Mouse (Mus musculus) megakaryocyte, embryonic 14.5 days (primary cell): ENCODE results near the gene Tctn3. TPM values are rescaled to one million over a fixed set of nuclear protein-coding genes. Genes with fewer than 3 reads are reported as not detected.

Source experiments
- H3K27me3 ChIP-seq: replicated peaks from 2 replicates; pipeline ENCODE3; 2012; ENCODE audit warnings: inconsistent platforms
- H3K36me3 ChIP-seq: replicated peaks from 2 replicates; pipeline ENCODE3; 2012; ENCODE audit warnings: low read length, inconsistent platforms, mixed read lengths
- H3K4me1 ChIP-seq: 2 replicates; pipeline ENCODE4 v1.6.1; 2012; ENCODE audit warnings: inconsistent platforms
- H3K4me3 ChIP-seq: replicated peaks from 2 replicates; pipeline ENCODE3; 2012; ENCODE audit warnings: moderate library complexity, mild to moderate bottlenecking, inconsistent platforms
- H3K9me3 ChIP-seq: 2 replicates; pipeline ENCODE4 v1.6.1; 2012; ENCODE audit warnings: inconsistent platforms
- FLI1 ChIP-seq: IDR thresholded peaks from 2 replicates; pipeline ENCODE4 v1.6.1; 2012; ENCODE audit warnings: low read length, inconsistent platforms, mixed read lengths
- GATA1 ChIP-seq: IDR thresholded peaks from 3 replicates; pipeline ENCODE4 v1.6.1; 2012; ENCODE audit warnings: mixed read lengths, low read length, inconsistent platforms, borderline replicate concordance
- polyA plus RNA-seq: library from polyadenylated mRNA; stranded (reverse); fragments of >175 nt; gene quantifications from 2 replicates; pipeline ENCODE4 v1.2.3, GENCODE M21; 2012; ENCODE audit warnings: low replicate concordance; ENCODE audit not compliant: insufficient read depth

Gene Tctn3
- polyA plus RNA-seq, result 1.2 and 2.3 TPM in 2 replicates

DNA sequence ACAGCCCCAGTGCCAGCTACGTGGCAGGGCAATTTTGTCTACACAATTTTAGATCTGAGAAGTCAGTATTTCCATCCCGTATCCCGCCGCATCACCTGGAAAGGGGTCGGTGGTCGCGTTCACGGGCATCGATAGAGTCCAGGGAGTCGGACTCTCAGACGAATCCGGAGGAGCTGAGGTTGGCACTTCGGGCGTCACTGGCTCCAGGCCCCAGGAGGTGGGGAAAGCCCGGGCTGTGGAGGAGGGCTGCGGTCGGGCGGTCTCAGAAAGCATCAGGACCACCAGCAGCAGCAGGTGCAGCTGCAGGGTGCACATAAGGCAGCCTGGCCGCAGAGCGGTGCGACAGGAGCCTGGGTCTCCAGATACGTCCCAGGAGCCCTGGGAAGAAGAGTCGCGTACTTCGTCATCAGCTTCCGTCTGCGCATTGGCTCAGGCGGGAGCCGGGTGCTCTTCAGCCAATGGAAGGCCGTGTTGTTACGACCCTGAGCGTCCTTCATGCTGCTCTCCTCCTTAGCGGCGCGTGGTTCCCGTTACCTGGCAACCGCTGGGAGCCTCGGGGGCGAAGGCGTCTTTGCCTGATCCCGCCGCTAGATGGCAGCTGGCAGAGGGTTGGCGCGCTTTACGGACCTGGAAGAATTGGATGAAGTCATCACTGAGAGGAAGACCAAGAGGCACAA, at the start of gene Tctn3, which contains the start of gene Entpd1:
Gene Tctn3, minus strand, starts transcription at position 404 of the 677 bp plus-strand sequence.
Gene Entpd1, plus strand, starts transcription at position 537 of the 677 bp plus-strand sequence.
- Histone ChIP-seq H3K36me3 (peaks cover 36% of the 10 kb centered on the region), H3K9me3 (no peaks in the 10 kb centered on the region), H3K4me1 (peaks cover 19% of the 10 kb centered on the region), H3K4me3 (peak within 1 kb of the TSS; percentile 96), H3K27me3 (peaks cover 7% of the 10 kb centered on the region)
- TF ChIP-seq FLI1, result no peak
- no peak for TF ChIP-seq GATA1

DNA sequence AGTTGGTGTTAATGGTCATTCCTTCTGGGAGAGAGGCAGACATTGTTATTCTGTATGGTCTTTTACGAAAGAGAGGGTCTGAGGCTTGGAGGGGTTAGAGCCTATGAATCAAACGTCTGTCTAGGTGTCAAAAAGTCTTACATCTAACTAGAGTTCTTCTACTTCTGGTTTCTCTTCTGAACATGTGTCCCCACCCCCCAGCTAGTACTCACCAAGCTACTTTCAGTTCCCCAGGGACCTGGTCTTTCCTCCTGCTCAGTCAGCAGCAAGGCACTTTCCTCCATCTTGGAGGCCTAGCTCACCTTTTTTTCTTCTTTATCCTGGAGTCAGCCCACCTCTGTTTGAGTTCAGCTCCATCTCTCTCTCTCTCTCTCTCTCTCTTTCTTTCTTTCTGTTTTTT, 49.1 kb upstream of the Tctn3 start:
- H3K27me3 ChIP-seq, result peaks cover 2% of the 10 kb centered on the region
- no peaks in the 10 kb centered on the region for H3K9me3 ChIP-seq
- no peaks in the 10 kb centered on the region for H3K36me3 ChIP-seq
- no peak for TF ChIP-seq GATA1
- no peak for TF ChIP-seq FLI1
- peaks cover 47% of the 10 kb centered on the region for H3K4me1 ChIP-seq
- H3K4me3 ChIP-seq, result peak overlapping the region; percentile 90

- Histone ChIP-seq H3K9me3 (no peaks in the 10 kb centered on the region), H3K4me3 (peak overlapping the region; percentile 90), H3K27me3 (peaks cover 2% of the 10 kb centered on the region), H3K36me3 (no peaks in the 10 kb centered on the region), H3K4me1 (peaks cover 47% of the 10 kb centered on the region)
- TF ChIP-seq FLI1, result no peak
- TF ChIP-seq GATA1, result no peak
These were observed 48.5 kb upstream of the Tctn3 start for GRCm38 (mm10) chr19:40660510-40660909.

DNA sequence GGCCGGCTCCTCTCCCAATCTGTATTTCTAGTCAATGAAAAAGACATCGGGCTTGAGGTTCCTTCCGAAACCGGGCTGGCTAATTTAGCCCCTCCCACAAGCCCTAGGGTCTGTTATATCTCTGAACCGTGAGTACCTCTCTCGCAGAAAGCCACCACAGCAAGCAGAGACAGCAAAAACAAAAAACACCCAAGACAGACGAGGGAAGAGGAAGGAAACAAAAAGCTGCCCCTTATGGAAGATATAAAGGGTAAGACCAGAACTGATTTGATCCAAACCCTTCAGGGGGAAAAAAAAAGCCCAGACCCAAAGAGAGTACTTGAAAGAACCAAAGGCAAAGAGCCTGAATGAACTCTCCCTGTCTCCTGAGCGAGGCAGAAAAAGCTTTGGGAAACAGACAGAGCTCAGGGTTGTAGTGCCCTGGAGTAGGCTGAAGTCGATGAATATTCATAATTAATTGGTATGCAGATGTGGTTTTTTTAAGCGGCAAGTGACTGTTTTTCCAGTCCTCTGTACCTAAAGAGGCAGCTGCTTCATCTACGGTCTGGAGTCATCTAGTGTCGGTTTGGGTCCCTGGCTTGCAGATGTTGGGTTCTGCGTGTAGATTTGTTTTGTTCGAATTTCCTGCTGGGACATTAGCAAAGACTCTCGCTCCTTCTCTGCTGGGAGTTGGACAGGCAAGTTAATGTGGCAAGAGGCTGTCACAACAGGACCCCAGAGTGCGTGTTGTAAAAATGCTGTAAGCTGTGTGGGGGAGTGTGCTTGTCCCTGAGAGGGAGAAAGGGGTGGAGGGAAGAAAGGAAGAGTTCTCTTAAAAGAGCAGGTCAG, 47.8 kb upstream of the Tctn3 start:
- H3K4me1 ChIP-seq, result peaks cover 47% of the 10 kb centered on the region
- no peaks in the 10 kb centered on the region for H3K36me3 ChIP-seq
- TF ChIP-seq FLI1 (no peak), GATA1 (no peak)
- H3K27me3 ChIP-seq, result peaks cover 2% of the 10 kb centered on the region
- no peaks in the 10 kb centered on the region for H3K9me3 ChIP-seq
- peak overlapping the region; percentile 90 for H3K4me3 ChIP-seq

GRCm38 (mm10) chr19:40658935-40659334, 46.9 kb upstream of the Tctn3 start:
- H3K4me1 ChIP-seq, result peaks cover 53% of the 10 kb centered on the region

GRCm38 (mm10) chr19:40658281-40658680, 46.2 kb upstream of the Tctn3 start:
- TF ChIP-seq GATA1, result no peak
- no peak for TF ChIP-seq FLI1
- H3K4me3 ChIP-seq, result no peak overlapping the region
- H3K27me3 ChIP-seq, result peaks cover 2% of the 10 kb centered on the region
- H3K9me3 ChIP-seq, result no peaks in the 10 kb centered on the region
- peaks cover 49% of the 10 kb centered on the region for H3K4me1 ChIP-seq
- H3K36me3 ChIP-seq, result no peaks in the 10 kb centered on the region

More at GRCm38 (mm10) chr19:40658935-40659334, 46.9 kb upstream of the Tctn3 start:
- no peaks in the 10 kb centered on the region for H3K9me3 ChIP-seq
- H3K27me3 ChIP-seq, result peaks cover 2% of the 10 kb centered on the region
- no peaks in the 10 kb centered on the region for H3K36me3 ChIP-seq
- TF ChIP-seq GATA1 (no peak), FLI1 (no peak)
- H3K4me3 ChIP-seq, result peak overlapping the region; percentile 71

DNA sequence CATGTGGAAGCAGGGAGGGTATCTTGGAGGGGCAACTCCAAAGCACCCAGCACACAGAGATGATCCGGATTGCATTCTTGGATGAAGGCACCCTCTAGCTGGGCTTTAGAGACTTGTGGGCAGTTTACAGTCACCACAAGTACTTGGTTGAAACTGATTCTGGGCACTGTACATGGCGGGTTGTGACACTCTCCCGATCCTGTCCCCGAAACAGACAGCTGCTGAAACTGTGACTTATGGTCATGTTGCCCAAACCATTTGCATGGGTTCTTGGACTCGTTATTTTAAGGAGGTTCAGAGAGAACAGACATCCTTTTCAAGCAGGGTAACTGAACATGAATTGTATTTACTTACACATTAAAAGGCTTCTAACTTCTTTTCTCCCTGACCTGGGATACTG, 44.2 kb upstream of the Tctn3 start:
- peaks cover 47% of the 10 kb centered on the region for H3K4me1 ChIP-seq
- TF ChIP-seq GATA1 (no peak), FLI1 (no peak)
- no peaks in the 10 kb centered on the region for H3K9me3 ChIP-seq
- H3K36me3 ChIP-seq, result no peaks in the 10 kb centered on the region
- H3K4me3 ChIP-seq, result no peak overlapping the region
- H3K27me3 ChIP-seq, result peaks cover 2% of the 10 kb centered on the region

- Histone ChIP-seq H3K9me3 (no peaks in the 10 kb centered on the region), H3K36me3 (no peaks in the 10 kb centered on the region), H3K27me3 (no peaks in the 10 kb centered on the region), H3K4me3 (peak overlapping the region; percentile 75), H3K4me1 (peaks cover 72% of the 10 kb centered on the region)
- no peak for TF ChIP-seq FLI1
- TF ChIP-seq GATA1, result no peak
These were observed 38.1 kb upstream of the Tctn3 start for GRCm38 (mm10) chr19:40650090-40650489.

GRCm38 (mm10) chr19:40647319-40648158, 35.5 kb upstream of the Tctn3 start:
- H3K4me3 ChIP-seq, result no peak overlapping the region
- TF ChIP-seq FLI1, result no peak
- no peak for TF ChIP-seq GATA1
- H3K9me3 ChIP-seq, result no peaks in the 10 kb centered on the region
- H3K4me1 ChIP-seq, result peaks cover 64% of the 10 kb centered on the region
- H3K27me3 ChIP-seq, result no peaks in the 10 kb centered on the region
- no peaks in the 10 kb centered on the region for H3K36me3 ChIP-seq
